Mouse (Mus musculus): ENCODE data around the gene Fam213a.

Gene Fam213a

DNA sequence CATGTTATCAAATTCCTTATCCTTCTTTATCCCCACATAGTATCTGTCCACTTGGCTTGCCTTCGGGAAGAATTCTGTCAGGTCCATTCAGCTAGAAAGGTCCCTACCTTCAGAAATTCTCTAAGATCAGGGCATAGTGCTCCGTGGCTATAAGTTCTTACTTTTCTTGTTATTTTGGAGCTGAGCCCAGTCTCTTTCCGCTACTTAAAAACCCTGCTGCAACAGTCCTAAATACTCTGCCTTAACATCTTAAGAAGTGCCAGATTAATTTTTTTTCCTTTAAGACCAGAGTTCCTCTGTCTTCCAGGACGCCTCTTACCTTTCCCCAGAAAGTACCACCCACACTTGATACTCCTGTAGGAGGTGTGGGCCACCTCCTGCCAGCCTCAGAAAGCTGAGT lies 53.4 kb downstream of the Fam213a start:
- H3K27me3 ChIP-seq (ENCODE audit: control insufficient read depth, insufficient read depth, low read length, poor library complexity, severe bottlenecking): no peaks in the 10 kb centered on the region
- no peak for DNase-seq (ENCODE audit: low read depth, low spot score)
- H3K36me3 ChIP-seq (ENCODE audit: control insufficient read depth, insufficient read depth, low read length, poor library complexity, severe bottlenecking): no peaks in the 10 kb centered on the region

DNA sequence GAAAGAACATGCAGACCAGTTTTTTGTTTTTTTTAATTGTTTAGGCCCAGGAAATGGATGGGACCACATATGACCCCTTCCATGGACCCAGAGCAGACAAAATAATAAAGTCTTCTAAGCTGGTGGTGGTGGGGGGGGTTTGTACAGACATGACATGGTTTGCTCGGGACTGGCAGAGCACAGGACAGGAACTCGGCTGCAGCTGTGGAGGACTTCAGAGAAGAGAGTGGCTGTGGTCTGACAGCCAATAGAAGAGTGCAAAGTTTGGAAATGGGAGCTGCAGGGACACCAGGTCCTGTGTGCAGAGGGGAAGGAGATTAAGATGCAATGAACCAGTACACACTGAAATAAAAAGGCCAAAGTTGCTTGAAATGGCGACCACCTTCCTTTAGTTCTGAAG lies 54.0 kb downstream of the Fam213a start:
- no peaks in the 10 kb centered on the region for H3K36me3 ChIP-seq (ENCODE audit: control insufficient read depth, insufficient read depth, low read length, poor library complexity, severe bottlenecking)
- H3K27me3 ChIP-seq (ENCODE audit: control insufficient read depth, insufficient read depth, low read length, poor library complexity, severe bottlenecking): no peaks in the 10 kb centered on the region
- no peak for DNase-seq (ENCODE audit: low read depth, low spot score)

DNA sequence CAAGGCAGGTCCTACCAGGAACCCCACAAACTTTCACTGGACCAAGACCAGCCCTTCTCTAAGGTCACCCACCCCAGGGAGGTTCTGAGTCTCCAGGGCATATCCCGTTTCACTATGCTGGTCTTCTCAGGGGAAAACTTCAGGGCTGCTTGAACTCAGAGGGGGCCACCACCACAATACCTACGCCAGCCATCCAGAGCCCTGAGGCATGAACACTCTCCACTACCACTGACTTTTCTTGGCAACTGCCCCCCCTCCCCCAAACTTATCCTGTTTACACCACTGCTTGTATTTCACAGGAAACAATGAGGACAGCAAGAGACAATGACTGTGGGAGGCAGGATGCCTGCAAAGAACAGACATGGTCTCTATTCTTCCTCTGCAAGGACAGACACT lies 54.6 kb downstream of the Fam213a start:
- Histone ChIP-seq H3K27me3 (ENCODE audit: control insufficient read depth, insufficient read depth, low read length, poor library complexity, severe bottlenecking) (no peaks in the 10 kb centered on the region), H3K36me3 (ENCODE audit: control insufficient read depth, insufficient read depth, low read length, poor library complexity, severe bottlenecking) (no peaks in the 10 kb centered on the region)
- DNase-seq (ENCODE audit: low read depth, low spot score): peak; percentile 33

DNA sequence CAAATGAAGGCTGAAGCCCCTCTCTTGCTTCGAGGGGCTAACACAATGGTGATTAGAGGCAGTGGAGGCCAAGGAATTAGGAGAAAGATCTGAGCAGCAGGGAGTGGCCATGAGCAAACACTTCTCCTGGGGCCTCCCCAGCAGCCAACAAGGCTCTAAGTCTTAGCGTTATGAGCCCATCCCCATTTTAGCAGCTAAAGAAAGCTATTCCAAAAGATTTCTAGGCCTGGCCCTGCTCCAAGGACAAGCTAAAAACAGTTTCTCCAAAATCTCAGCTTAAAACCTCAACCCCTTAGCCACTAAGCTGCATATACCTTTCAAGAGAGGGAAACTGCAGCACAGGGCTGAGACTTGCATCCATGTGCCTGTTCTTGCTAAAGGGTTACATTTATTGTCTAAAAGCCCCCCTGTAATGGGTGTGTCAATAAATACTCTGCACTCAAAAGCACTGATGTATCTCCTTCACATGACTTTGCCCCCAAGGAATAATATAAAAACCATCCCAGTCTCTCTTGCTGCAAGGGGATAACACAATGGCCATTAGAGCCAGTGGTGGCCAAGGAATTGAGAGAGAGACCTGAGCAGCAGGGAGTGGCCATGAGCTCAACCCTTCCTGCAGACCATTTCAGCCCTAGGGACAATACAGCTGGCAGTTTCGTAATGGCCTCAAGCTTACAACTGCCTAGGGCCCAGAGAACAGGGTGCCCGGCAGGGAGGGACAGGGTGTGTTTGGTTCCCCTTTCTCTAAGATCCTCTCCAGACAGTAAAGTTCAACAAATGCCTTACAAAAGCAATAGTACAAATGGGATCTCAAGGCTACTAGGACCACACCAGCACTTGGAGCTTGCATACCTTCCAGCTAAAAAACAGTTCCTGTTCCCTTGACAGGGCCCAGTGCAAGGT lies 55.3 kb downstream of the Fam213a start:
- Histone ChIP-seq H3K27me3 (ENCODE audit: control insufficient read depth, insufficient read depth, low read length, poor library complexity, severe bottlenecking) (no peaks in the 10 kb centered on the region), H3K36me3 (ENCODE audit: control insufficient read depth, insufficient read depth, low read length, poor library complexity, severe bottlenecking) (no peaks in the 10 kb centered on the region)
- peak; percentile 56 for DNase-seq (ENCODE audit: low read depth, low spot score)

DNA sequence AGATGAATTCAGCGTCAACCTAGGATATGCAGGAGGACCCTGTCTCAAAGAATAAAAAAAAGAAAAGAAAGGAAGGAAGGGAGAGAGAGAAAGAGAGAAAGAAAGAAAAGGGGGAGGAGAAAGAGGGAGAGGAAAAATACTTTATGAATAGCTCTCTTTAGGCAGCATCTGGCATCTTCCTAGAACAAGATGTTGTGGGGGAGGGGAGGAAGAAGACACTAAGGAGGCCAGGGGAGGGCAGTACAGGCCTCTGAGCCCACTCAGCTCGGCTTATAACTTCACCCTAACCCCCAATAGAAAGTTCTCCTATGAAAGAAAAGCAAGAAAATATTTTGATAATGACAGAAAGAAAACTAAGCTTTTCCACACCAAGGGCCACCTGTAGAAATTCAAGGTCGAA lies 56.0 kb downstream of the Fam213a start:
- Histone ChIP-seq H3K36me3 (ENCODE audit: control insufficient read depth, insufficient read depth, low read length, poor library complexity, severe bottlenecking) (no peaks in the 10 kb centered on the region), H3K27me3 (ENCODE audit: control insufficient read depth, insufficient read depth, low read length, poor library complexity, severe bottlenecking) (no peaks in the 10 kb centered on the region)
- DNase-seq (ENCODE audit: low read depth, low spot score): no peak

DNA sequence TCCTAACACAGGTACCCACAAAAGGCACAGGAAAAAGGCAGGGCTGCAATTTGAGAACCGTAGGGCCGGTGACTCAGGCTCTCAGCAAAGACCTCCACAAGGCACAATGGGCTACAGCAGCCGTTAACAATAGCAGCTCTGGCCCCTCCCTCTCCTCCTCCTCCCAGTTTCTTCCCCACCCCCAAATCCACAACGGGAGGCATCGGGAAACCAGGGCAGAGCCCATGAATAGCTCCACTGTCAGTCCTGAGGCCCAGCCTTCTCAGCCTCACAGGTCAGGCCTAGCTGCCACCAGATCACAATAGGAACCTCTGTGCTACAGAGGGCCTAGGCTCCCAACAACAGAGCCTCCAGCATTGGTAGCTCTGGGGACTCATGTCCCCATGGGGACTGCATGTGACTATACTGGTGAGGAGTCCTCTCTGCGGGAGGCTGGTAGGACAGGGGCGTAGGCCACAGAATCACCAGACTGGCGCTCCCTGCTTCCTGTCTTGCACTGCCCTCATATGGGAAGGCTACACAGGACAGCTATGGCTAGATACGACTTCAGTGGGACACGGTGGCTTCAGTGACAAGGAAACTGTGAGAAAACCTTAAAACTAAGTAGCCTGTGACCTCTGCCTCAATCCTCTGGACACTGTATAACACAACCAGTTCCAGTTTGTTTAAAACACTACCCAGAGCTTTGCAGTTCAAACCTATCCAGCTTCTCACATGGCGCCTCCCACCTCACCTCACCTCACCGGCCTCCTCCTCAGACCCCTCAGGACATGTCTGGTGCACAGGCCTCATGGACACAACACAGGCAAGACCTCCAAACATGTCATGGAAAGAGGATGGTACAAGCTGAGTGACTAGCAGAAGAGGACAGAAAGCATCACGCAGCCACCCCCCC lies 57.1 kb downstream of the Fam213a start:
- DNase-seq (ENCODE audit: low read depth, low spot score): peak; percentile 76
- H3K36me3 ChIP-seq (ENCODE audit: control insufficient read depth, insufficient read depth, low read length, poor library complexity, severe bottlenecking): no peaks in the 10 kb centered on the region
- no peaks in the 10 kb centered on the region for H3K27me3 ChIP-seq (ENCODE audit: control insufficient read depth, insufficient read depth, low read length, poor library complexity, severe bottlenecking)

DNA sequence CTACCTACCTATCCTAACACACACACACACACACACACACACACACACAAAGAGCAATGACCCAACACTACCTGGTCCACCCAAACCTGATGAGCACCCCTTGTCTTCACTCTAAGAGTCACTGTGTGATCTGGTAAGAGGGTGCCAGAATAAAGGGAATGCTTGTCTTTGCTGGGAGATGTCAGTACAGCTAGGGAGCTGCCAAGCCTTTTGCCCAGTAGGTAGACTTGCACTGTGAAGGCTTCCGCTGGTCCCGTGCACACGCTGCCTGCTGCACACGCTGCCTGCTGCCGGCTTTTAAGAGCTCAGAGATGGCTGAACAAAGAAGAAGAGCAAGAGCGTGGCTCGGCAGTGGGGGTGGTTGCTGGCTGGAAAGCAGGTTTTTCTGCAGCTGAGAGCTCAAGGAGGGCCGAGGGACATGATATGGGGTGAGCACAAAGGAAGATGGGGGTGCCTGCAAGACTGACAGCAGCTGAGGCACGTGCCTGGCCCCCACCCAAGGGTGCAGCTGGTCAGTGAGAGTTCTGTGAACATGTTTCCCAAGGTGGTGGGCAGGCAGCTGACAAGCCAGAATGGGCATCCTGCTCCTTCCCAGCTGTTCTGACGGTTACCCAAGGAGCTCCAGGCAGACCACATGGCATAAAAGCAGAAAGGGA lies 57.9 kb downstream of the Fam213a start:
- H3K36me3 ChIP-seq (ENCODE audit: control insufficient read depth, insufficient read depth, low read length, poor library complexity, severe bottlenecking): no peaks in the 10 kb centered on the region
- no peak for DNase-seq (ENCODE audit: low read depth, low spot score)
- H3K27me3 ChIP-seq (ENCODE audit: control insufficient read depth, insufficient read depth, low read length, poor library complexity, severe bottlenecking): no peaks in the 10 kb centered on the region

DNA sequence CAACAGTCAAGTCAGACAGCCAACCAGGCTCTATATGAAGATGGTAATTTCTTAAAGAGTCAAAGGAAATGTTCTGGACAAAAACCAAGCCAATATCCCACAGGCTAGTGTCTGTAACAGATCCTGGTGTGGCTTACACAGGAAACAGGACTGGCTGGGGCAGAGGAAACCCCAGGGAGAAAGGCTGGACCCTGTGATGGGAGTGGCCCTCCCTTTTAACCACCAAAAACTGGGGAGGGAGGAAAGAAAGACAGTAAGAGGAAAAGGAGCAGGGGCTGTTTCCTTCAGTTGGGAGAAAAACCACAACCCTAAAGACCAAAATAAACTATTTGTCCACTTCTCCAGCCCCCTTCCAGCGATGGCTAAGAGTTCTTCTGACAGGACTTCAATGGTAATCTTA lies 58.4 kb downstream of the Fam213a start:
- no peaks in the 10 kb centered on the region for H3K27me3 ChIP-seq (ENCODE audit: control insufficient read depth, insufficient read depth, low read length, poor library complexity, severe bottlenecking)
- DNase-seq (ENCODE audit: low read depth, low spot score): no peak
- no peaks in the 10 kb centered on the region for H3K36me3 ChIP-seq (ENCODE audit: control insufficient read depth, insufficient read depth, low read length, poor library complexity, severe bottlenecking)

DNA sequence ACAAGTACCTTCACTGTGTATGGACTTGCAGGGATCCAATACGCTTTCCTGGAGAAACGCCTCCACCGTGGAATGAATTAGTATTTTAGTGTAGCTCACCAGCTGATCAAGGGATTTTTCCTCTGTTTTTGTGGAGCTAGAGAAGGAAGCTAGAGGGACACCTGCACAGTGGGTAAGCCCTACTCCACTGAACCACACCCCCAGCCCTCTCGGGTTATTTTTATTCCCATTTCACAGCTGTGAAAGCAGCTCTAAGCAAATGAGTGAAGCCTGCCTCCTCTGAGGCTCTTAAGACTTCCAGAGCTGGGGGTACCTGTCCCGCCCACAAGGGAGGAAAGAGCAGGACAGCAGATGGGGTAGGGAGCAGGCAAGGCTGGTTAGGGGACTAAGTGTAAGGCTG lies 60.2 kb downstream of the Fam213a start:
- no peaks in the 10 kb centered on the region for H3K27me3 ChIP-seq (ENCODE audit: control insufficient read depth, insufficient read depth, low read length, poor library complexity, severe bottlenecking)
- no peak for DNase-seq (ENCODE audit: low read depth, low spot score)
- no peaks in the 10 kb centered on the region for H3K36me3 ChIP-seq (ENCODE audit: control insufficient read depth, insufficient read depth, low read length, poor library complexity, severe bottlenecking)

DNA sequence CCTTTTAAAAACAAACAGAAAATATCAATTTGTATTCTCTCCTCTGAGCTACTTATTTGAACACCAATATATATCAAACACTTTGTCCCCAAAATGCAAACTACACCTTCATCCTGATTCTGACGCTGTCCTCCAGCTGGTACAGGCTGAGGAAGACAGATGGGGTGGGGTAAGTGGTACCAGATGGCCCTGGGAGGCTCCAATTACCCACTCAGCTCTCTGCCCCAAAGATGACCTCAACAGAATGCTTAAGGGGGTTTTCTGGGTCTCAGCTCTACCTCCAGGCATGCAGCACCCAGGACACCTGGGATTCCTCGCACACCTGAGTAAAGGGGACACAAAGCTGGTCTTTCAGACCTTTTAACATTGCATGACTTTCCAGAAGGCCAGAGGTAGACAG lies 60.9 kb downstream of the Fam213a start:
- no peaks in the 10 kb centered on the region for H3K36me3 ChIP-seq (ENCODE audit: control insufficient read depth, insufficient read depth, low read length, poor library complexity, severe bottlenecking)

DNA sequence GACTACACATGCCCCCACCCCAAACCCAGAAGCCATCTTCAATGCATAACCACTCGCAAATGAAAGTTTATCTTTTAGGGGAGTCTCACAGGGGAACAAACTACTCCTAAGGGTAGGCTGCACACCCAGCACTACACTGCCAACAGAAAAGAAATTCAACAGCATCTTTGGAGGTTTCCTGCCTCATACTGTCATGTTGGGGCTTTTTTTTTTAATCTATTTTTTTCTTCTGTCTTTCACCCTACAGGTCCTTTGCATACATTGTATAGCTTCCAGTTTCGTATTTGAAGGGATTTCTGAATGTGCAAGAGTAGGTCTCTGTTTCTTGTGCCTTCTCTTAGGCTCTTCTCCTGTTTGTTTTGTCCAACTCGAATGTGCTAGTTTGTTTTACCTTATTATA lies 61.3 kb downstream of the Fam213a start:
- DNase-seq (ENCODE audit: low read depth, low spot score): peak; percentile 45
- no peaks in the 10 kb centered on the region for H3K27me3 ChIP-seq (ENCODE audit: control insufficient read depth, insufficient read depth, low read length, poor library complexity, severe bottlenecking)

More for the DNA sequence above, 60.9 kb downstream of the Fam213a start:
- no peaks in the 10 kb centered on the region for H3K27me3 ChIP-seq (ENCODE audit: control insufficient read depth, insufficient read depth, low read length, poor library complexity, severe bottlenecking)
- DNase-seq (ENCODE audit: low read depth, low spot score): no peak

DNA sequence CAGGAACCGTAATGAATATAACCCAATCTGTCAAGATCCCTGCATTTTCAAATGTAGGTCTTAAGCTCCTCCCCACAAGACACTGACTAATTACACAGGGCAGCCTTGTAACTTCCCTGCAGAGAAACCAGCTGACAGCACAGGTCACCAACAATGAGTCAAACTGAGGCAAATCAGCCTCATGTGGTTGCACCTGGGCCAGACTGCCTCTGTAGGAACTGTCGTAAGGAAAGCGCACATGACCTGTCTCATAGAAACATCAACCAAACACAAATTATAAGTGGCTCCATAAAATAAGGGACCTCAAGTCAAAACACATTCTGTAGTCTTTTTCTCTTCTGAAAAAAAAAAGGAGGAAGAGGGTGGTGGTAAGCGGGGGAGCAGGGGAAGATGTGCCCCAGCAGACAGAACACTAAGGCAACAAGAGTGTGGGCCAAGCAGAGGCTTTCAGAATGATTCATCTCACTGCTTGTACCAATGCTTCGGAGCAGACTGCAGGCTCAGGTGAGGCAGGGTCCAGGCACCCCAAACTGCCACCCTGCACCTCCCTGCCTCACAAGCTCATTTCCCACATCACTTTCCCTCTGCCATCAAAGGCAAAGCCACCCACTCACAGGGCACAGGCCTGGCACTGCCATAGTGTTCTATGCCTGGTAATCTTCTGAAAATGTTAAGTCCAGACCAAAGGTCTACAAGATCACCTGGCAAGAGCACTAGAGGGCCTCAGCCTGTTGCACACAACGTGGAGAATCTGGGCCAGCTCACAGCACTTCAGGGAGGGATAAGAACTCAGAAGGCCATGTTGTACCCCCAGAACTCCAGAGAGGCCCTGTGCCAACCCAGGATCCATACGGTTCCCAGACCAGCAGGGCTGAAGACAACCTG lies 63.6 kb downstream of the Fam213a start:
- no peaks in the 10 kb centered on the region for H3K36me3 ChIP-seq (ENCODE audit: control insufficient read depth, insufficient read depth, low read length, poor library complexity, severe bottlenecking)
- DNase-seq (ENCODE audit: low read depth, low spot score): peak; percentile 81

More for the DNA sequence above, 61.3 kb downstream of the Fam213a start:
- H3K36me3 ChIP-seq (ENCODE audit: control insufficient read depth, insufficient read depth, low read length, poor library complexity, severe bottlenecking): no peaks in the 10 kb centered on the region

DNA sequence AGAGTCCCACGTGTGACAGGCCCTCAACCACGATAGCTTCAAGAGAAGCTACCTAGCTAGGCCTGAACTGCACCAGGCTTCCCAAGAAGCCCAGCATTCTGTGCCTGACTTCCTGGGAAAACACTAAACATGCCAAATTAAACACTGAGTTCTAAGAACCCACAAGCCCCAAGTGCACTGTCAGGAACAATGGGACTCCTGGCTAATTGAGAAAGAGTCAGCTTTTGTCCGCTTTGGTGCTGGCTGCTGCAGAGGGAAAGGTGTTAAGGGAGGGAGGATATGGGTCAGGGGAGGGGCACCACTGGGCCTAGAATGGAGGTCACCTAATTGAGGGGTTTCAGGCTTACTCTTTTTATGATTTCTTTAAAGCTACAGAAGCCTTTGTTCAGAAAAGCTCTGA lies 64.5 kb downstream of the Fam213a start:
- Histone ChIP-seq H3K36me3 (ENCODE audit: control insufficient read depth, insufficient read depth, low read length, poor library complexity, severe bottlenecking) (no peaks in the 10 kb centered on the region), H3K27me3 (ENCODE audit: control insufficient read depth, insufficient read depth, low read length, poor library complexity, severe bottlenecking) (no peaks in the 10 kb centered on the region)
- DNase-seq (ENCODE audit: low read depth, low spot score): no peak

More for the DNA sequence above, 63.6 kb downstream of the Fam213a start:
- no peaks in the 10 kb centered on the region for H3K27me3 ChIP-seq (ENCODE audit: control insufficient read depth, insufficient read depth, low read length, poor library complexity, severe bottlenecking)

DNA sequence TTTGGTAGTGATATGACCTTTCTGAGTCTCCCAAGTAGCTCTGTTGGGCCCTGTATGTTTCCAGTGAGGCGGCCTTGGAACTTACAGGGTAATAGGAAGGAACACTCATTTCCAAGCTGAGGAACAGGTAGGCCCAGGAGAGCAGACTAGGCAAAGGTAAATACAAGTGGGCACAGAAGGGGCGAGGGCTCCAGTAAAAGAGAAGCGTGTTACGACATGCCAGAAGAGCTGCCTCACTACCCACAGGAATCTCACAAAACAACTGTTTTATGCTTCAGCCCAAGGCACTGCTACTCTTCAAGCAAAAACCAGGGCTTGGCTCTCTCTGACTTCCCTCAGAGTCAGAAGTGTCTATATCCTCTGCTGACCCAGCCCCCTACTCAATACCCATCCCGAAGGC lies 65.1 kb downstream of the Fam213a start:
- no peaks in the 10 kb centered on the region for H3K36me3 ChIP-seq (ENCODE audit: control insufficient read depth, insufficient read depth, low read length, poor library complexity, severe bottlenecking)
- no peaks in the 10 kb centered on the region for H3K27me3 ChIP-seq (ENCODE audit: control insufficient read depth, insufficient read depth, low read length, poor library complexity, severe bottlenecking)
- no peak for DNase-seq (ENCODE audit: low read depth, low spot score)

Measured in splenic B cell, adult 2 months (primary cell).